Mouse (Mus musculus): Measurements from ENCODE around the gene Hmx3.

Hmx3 gene

GRCm38 (mm10) chr7:131542115-131542871 is at the start of gene Hmx3:
Hmx3 (plus strand) TSS chr7:131542867.
- no peak for DNase-seq (ENCODE audit: low read depth)

DNA sequence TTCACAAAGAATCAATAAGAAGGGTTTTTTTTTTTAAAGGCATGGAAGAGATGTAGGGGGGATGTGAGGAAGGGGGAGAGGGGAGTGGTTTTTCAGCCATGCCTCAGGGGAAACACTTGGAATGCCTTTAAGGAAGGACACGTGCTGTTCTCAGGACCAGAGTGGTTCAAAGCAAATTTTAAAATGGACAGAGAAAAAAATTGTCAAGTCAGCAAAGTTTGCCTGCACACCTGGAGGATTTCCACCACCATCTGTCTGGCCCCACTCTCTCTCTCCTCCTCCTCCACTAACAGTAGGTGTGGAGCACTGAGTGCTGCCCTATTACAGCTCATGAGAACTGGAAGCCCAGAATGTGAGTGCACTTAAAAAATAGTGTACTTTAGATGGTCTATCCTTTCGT is 38.9 kb upstream of the Hmx3 start:
- DNase-seq (ENCODE audit: low read depth) = no peak

GRCm38 (mm10) chr7:131539979-131540378 is 2.7 kb upstream of the Hmx3 start:
- DNase-seq (ENCODE audit: low read depth) = peak; percentile 76

GRCm38 (mm10) chr7:131541184-131542114 is 1.2 kb upstream of the Hmx3 start:
- no peak for DNase-seq (ENCODE audit: low read depth)

- no peak for DNase-seq (ENCODE audit: low read depth)
Observed at GRCm38 (mm10) chr7:131542872-131543622, 380 bp downstream of the Hmx3 start.

DNA sequence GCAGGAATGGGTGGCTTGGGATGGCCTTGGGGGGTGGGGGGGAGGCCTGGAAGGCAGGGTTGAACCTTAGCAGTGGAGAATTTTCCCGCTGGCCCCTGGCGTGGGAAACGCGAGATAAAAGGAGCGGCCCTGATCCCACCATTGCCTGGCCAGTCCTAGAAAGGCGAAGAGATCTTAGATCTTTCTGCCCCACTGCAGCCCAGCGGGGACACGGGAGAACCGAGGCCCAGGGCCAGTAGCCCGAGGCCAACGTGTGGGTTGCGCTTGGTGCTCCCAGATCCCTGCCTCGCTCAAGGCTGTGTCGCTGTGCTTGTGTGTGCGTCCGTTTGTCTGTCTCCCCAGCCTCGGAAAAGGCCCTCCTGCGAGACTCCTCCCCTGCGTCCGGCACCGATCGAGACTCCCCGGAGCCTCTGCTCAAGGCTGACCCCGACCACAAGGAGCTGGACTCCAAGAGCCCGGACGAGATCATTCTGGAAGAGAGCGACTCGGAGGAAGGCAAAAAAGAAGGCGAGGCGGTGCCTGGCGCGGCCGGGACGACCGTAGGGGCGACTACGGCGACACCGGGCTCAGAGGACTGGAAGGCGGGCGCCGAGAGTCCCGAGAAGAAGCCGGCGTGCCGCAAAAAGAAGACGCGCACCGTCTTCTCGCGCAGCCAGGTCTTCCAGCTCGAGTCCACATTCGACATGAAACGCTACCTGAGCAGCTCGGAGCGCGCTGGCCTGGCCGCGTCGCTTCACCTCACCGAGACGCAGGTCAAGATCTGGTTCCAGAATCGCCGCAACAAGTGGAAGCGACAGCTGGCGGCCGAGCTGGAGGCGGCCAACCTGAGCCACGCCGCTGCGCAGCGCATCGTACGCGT is 1.2 kb downstream of the Hmx3 start:
- no peak for DNase-seq (ENCODE audit: low read depth)

GRCm38 (mm10) chr7:131544871-131545270 is 2.2 kb downstream of the Hmx3 start:
- no peak for DNase-seq (ENCODE audit: low read depth)

GRCm38 (mm10) chr7:131545701-131546385 is 3.2 kb downstream of the Hmx3 start:
- DNase-seq (ENCODE audit: low read depth) = no peak

- DNase-seq (ENCODE audit: low read depth) = no peak
Observed at GRCm38 (mm10) chr7:131546423-131546822, 3.8 kb downstream of the Hmx3 start.

DNA sequence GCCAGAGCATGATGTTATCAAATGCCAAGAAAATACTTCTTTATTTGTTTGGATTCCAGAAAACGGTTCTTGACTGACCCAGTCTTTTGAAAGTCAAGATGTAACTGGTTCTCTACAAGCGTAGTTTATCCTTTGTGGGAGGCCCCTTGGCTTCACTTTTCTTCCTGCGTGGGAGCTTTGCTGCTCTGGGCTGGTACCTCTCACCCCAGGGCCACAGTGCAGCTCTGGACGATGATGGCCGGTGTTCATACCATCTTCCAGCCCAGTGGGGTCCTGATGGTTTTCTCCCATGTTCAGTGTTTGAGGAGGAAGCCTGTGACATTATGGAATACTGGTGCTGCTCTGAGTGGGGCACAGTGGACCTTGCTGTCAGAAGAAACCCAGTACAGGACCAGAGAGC is 4.8 kb downstream of the Hmx3 start:
- no peak for DNase-seq (ENCODE audit: low read depth)

- DNase-seq (ENCODE audit: low read depth) = no peak
Observed at GRCm38 (mm10) chr7:131548473-131548872, 5.8 kb downstream of the Hmx3 start, which contains the start of gene Hmx2. Hmx2 (plus strand) TSS chr7:131548773.

- no peak for DNase-seq (ENCODE audit: low read depth)
Observed at GRCm38 (mm10) chr7:131551471-131551870, 8.8 kb downstream of the Hmx3 start.

GRCm38 (mm10) chr7:131551931-131552741 is 9.5 kb downstream of the Hmx3 start:
- DNase-seq (ENCODE audit: low read depth) = no peak

GRCm38 (mm10) chr7:131552781-131553180 is 10.1 kb downstream of the Hmx3 start:
- DNase-seq (ENCODE audit: low read depth) = no peak

GRCm38 (mm10) chr7:131553771-131554175 is 11.1 kb downstream of the Hmx3 start:
- DNase-seq (ENCODE audit: low read depth) = no peak

DNA sequence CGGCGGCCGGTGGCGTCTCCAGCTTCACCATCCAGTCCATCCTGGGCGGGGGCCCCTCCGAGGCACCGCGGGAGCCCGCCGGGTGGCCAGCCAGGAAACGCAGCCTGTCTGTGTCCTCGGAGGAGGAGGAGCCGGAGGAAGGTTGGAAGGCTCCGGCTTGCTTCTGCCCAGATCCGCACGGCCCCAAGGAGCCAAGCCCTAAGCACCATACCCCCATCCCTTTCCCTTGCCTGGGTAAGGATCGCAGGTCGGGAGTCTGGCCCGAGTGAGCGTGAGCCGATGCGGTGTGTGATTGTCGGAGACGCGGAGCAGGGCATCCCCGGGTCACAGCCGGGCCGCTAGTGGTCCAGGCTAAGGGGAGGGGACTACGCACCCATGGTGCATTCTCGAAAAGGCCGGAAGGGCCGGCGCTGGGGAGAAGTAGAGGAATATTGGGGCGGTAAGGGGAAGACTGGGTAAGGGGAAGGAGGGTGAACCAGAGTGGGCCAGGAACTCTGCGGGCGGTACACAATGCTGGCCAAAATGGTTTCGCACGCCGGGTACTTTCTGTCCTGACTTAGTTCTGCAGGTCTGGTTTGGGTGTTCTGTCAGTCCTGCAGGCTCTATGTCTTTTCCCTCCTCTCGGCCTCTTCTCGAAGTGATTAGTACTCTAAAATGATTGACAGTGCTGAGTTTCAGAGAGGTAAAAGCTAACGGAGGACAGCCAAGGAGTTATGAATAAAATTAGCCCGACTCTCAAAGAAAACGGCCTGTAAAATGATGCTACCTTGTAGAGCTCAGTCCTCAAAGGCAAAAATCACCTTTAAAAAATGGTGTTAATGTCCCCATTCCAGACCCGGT is 11.9 kb downstream of the Hmx3 start:
- no peak for DNase-seq (ENCODE audit: low read depth)

GRCm38 (mm10) chr7:131555301-131556081 is 12.8 kb downstream of the Hmx3 start:
- no peak for DNase-seq (ENCODE audit: low read depth)

DNA sequence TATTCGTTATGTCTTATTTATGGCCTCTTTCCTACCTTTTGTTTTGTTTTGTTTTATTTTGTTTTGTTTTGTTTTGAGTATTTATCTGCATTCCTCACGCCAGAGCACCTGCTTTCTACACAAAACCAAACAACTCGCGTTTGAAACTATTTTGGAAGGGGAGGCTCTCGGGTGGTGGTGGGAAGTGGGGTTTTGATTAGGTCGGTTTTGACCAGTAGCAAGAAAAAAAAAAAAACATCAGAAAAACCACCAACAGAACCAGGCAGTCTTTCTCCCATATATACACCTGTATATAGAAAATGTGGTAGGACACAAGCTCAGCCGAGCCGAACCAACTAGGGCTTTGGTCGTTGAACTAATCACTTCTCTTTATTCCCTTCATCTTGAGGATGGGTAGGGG is 13.4 kb downstream of the Hmx3 start:
- no peak for DNase-seq (ENCODE audit: low read depth)

Measured in c-Kit-positive CD71-negative TER-119-negative erythroid progenitor cells, embryonic 14.5 days (primary cell).